ENCODE assay signal across 8 mouse cellular contexts in the genomic region with DNA sequence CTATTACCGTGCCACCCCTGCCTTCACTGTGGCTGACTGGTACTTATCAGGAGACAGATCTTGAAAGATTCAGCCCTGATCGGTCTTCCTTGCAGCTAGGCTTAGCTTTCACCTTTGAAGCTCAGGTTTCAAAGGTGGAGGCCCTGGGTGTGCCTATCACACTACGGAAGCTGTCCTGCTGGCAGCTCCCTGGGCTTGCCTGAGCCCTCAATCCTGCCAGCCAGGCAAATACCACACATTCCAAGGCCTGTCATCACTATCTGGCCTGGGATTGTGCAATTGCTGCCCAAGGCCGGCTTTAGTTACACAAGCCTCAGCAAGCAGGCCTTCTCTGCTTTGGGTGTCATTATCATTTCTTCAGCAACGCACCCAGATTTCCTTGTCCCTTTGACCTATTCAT.
DNase-seq lines count a peak whose midpoint lies in the region; ATAC-seq lines count a peak whose summit lies in the region.

No protein-coding gene starts in this region.

- no peak overlapping the region for H3K9ac ChIP-seq in forebrain, embryonic 13.5 days

- H3K4me2 ChIP-seq in forebrain, embryonic 13.5 days: no peak overlapping the region

- peak; percentile 80 for DNase-seq in 3134 (ENCODE audit: extremely low read depth, insufficient read length, low spot score)
- peak; percentile 89 for DNase-seq in adrenal gland, adult 8-10 months
- DNase-seq in gastrocnemius, postnatal 36 days: peak; percentile 21 to 45
- DNase-seq in kidney, postnatal 10 days: peak; percentile 62
- no peak for DNase-seq in left cerebral cortex, adult 9 months (ENCODE audit: low spot score in 2 of 2)

- H3K27me3 ChIP-seq in forebrain, embryonic 13.5 days: no peaks in the 10 kb centered on the region

- no peaks in the 10 kb centered on the region for H3K4me1 ChIP-seq in forebrain, embryonic 13.5 days

- peak; percentile 66 for ATAC-seq in monocyte, adult 5-6 weeks (replicated peaks; ENCODE audit: insufficient number of reproducible peaks, low FRiP score, low TSS enrichment, poor library complexity, severe bottlenecking)
- ATAC-seq in cerebellum, adult (ENCODE audit: insufficient number of reproducible peaks, low FRiP score, low TSS enrichment): no peak
- ATAC-seq in forebrain, embryonic 13.5 days: no peak

- intact Hi-C loops in gastrocnemius, postnatal 36 days (cut with DNase I): no loop called here

- no peak overlapping the region for H3K27ac ChIP-seq in forebrain, embryonic 13.5 days

- H3K36me3 ChIP-seq in forebrain, embryonic 13.5 days (ENCODE audit: poor library complexity, severe bottlenecking): no peaks in the 10 kb centered on the region

- no peak overlapping the region for H3K4me3 ChIP-seq in forebrain, embryonic 13.5 days

- WGBS in forebrain, embryonic 13.5 days: 72% methylated on average over 5 of the region's 5 CpGs

- no peaks in the 10 kb centered on the region for H3K9me3 ChIP-seq in forebrain, embryonic 13.5 days (replicated peaks)

Comparison
In these comparisons a context has a peak if more than half of its experiments do, and no peak if none do; other contexts are left out.
1. DNase-seq: peak in 3134 (single experiment), adrenal gland, adult 8-10 months (single experiment), gastrocnemius, postnatal 36 days (2 of 2) and kidney, postnatal 10 days (single experiment); none in left cerebral cortex, adult 9 months (0 of 2).